Mouse (Mus musculus): ENCODE data around the gene Tnc.

Tnc gene

GRCm38 (mm10) chr4:64046831-64047493, at the start of gene Tnc:
Gene Tnc (minus strand): TSS chr4:64047015.
- DNase-seq (ENCODE audit: inconsistent age in 2 of 2, low spot score in 1 of 2), result peak; percentile 13 to 78

DNA sequence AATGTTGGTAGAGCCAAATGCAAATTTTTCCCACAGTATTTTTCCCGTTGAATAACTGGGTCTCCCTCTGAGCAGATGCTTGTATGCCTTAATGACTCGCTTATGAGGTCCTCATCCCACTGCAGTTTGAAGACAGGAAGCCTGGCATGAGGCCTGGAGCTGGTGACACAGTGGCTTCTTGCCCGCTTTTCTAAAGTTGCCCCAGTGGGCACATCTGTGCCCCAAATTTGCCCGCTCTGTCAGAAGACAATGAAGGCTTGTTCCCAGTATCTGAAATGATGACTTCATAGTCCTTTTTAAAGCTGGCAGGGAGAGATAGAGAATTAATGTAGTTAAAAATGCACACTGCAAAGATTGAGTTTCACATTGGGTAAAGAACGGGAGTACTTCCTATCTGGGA, 47.4 kb upstream of the Tnc start:
- peak; percentile 11 to 60 for DNase-seq (ENCODE audit: inconsistent age in 2 of 2, low spot score in 1 of 2)

GRCm38 (mm10) chr4:64092857-64093256, 46.0 kb upstream of the Tnc start:
- DNase-seq (ENCODE audit: inconsistent age in 2 of 2, low spot score in 1 of 2), result peak in 1 of 2 experiments; percentile 31

- DNase-seq (ENCODE audit: inconsistent age in 2 of 2, low spot score in 1 of 2), result no peak
Measured at GRCm38 (mm10) chr4:64089378-64089777, 42.6 kb upstream of the Tnc start.

- peak in 1 of 2 experiments; percentile 49 for DNase-seq (ENCODE audit: inconsistent age in 2 of 2, low spot score in 1 of 2)
Measured at GRCm38 (mm10) chr4:64087675-64088074, 40.9 kb upstream of the Tnc start.

- DNase-seq (ENCODE audit: inconsistent age in 2 of 2, low spot score in 1 of 2), result no peak
Measured at GRCm38 (mm10) chr4:64085993-64086567, 39.3 kb upstream of the Tnc start.

DNA sequence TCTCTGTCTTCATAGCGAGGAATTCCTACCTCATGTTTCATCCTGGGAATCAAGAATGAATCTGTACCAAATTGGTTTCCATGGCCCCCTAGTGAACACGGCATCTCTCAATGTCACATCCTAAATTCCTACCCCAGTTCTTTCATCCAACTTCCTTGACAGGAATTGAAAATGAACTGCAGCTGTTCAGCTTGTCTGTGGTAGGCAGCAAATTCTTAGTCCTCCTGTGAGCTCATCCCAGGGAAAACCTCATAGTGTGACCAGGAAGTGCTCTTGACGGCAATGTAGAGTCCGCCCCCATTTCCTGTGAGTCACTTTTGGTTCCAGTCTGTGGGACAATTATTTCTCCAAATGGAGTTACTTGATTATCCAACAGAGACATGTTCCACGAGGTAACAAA, 37.0 kb upstream of the Tnc start:
- no peak for DNase-seq (ENCODE audit: inconsistent age in 2 of 2, low spot score in 1 of 2)

DNA sequence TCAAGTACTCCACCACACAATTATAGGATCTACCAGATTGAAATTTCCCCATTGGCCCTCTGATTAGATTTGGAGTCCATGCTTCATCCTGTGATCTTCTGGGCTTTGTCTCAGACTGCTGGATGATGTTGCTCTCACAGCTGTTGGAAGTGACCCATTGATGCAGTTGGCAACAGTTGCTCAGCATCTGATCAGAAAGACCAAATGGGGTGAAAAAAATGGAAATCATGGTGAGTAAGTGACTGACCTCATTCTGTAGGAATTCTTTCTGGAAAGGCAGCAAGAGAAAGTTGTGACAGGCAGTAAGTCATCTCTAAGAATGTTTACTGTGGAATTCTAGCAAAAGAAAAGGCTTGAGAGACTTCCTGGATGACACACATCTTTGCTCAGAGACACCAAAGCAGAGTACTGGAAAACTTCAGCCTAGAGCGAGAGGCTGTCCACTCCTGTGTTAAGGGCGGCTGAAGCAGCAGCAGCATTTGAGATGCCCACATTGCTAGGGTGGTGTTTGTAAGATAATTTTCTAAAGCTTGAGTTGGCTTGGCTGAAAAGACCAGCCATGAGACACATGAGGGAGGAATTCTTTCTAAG, 31.3 kb upstream of the Tnc start:
- peak; percentile 20 to 76 for DNase-seq (ENCODE audit: inconsistent age in 2 of 2, low spot score in 1 of 2)

DNA sequence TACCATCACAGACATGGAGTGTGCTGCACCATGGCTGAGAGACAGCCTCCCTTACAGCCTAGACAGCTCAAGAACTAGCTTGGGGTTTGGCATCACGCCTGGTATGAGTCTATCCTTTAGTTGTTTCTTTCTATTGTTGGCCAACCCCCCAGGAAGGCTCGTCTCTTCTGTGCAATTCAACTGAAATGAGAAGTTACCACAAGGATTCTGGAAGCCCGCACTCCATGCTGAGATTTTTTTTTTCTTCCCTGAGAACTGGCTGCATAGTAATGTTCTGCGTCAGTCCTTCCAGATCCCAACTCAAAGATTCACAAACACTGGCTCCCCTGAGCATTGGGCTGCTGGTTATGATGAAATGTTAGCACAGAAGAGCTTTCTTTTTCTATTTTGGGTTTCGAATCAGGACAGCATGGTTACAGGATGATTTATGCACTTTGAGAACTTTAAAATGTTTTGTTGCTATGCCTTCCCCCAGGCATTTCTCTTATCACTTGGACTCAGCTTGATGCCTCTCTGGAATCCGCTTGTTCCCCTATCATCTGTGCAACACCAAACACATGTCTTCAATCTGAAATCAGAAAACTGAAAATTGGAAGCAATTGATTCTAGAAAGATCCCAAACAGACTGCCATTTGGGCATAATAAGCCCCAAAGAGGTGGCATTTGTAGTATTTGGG, 29.7 kb upstream of the Tnc start:
- peak in 1 of 2 experiments; percentile 48 for DNase-seq (ENCODE audit: inconsistent age in 2 of 2, low spot score in 1 of 2)

GRCm38 (mm10) chr4:64074725-64075124, 27.9 kb upstream of the Tnc start:
- no peak for DNase-seq (ENCODE audit: inconsistent age in 2 of 2, low spot score in 1 of 2)

DNA sequence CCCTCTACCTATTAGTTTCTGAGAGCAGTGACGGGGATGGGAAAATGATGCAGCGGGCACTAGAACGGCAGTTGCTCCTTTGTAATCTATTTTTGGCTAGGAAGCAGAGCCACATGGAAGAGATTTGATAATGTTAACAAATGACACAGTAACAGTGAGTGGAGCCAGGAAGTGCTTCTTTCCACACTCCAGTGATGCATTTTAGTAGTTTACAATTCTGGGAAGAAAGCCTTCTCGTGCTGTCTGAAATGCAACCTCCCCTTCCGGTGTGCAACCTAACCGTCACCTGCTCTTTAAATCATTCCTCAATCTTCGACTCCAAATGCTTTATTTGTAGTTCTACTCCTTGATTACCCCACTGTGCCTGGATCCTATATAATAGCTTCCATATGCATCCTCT, 20.6 kb upstream of the Tnc start:
- no peak for DNase-seq (ENCODE audit: inconsistent age in 2 of 2, low spot score in 1 of 2)

DNA sequence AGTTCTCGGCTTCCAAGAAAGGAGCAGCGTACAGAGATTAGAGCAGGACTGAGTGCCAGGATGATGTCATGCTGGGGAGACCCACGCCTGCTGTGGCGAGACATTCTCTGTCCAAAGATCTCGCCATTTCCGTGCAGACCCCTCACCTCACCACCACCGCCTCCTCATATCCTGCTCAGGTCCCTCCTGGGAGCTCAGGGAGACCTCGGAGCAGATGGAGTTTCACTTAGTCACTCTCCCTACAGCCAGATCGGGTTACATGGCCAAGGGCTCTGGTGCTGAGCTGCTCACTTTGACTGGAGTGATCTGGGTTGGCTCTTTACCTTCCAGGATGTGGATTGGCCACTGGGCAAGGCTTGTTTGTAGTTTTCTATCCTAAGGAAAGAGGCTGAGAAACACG, 18.5 kb upstream of the Tnc start:
- DNase-seq (ENCODE audit: inconsistent age in 2 of 2, low spot score in 1 of 2), result peak in 1 of 2 experiments; percentile 38

DNA sequence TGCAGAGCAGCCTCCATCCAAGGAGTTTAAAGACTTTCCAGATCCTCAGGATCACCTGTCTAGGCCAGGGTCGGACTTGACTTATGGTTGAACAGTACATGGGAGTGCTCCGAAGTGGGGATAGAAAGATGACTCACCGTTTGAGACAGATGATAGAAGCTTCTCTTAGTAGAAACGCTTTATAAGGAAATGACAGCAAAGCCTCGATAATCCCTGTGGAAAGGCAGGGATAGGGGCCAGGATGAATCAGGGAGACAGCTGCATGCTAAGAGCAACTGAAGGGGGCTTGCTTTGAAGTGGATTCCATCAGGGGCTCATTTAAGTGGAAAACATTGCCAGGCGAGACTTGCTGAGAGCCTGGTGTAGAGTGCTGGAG, 12.0 kb upstream of the Tnc start:
- DNase-seq (ENCODE audit: inconsistent age in 2 of 2, low spot score in 1 of 2), result no peak

DNA sequence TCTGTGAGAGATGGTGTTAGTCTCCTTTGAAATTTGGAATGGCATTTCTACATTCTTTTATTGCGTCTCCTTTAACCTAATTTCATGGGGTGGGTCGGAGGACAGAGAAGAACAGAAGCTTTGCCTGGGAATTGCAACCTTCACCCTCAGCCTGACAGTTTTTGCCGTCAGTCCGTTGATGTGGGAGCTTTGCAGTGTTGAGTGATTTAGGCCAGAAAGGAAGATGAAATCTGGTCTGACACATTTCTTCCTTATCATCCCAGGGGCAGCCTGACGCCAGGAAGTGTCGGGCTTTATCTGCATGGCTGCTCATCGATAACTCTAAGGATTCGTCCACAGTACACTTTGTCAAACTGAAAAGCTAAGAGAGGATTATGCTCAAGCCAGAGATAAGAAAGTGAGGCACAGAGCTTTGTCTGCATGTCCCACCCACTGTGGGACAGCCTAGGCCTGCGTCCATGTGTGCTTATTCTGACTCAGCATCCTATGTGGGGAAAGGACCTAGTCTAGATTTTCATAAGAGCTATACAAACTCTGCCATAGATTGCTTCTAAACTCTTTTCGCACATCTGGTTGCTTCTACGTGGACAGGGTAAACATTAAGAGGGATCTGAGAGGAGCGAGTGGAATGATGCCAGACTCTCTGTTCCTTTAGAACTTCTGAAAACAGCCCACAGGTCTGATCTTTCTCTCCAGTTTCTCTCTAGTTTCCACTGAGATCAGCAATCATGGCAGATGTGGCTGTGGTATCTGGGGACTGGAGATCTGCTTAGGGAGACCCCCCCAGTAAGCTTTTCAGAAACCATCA, 11.4 kb upstream of the Tnc start:
- DNase-seq (ENCODE audit: inconsistent age in 2 of 2, low spot score in 1 of 2), result no peak

- no peak for DNase-seq (ENCODE audit: inconsistent age in 2 of 2, low spot score in 1 of 2)
Measured at GRCm38 (mm10) chr4:64048177-64048576, 1.4 kb upstream of the Tnc start.

DNA sequence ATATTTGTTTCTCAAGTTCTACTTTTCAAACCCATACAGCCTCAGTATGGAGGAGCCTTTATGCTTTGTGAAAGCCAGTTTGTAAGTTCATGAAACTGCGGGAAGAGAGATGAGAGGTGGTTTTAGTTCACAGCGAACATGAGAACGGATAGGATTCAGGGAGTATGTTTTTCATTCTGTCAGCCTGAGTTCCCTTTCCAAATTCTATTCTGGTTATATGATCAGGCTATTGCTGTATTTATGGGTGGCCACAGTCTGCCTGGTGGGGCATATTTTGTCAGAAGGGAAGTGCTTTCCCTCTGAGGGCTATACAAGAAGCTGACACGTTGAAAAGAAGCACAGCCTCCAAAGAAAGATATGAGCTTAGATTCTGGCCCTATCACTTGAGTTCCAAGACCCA, 2.9 kb downstream of the Tnc start:
- DNase-seq (ENCODE audit: inconsistent age in 2 of 2, low spot score in 1 of 2), result no peak

- DNase-seq (ENCODE audit: inconsistent age in 2 of 2, low spot score in 1 of 2), result no peak
Measured at GRCm38 (mm10) chr4:64043371-64043770, 3.4 kb downstream of the Tnc start.

GRCm38 (mm10) chr4:64039091-64039490, 7.7 kb downstream of the Tnc start:
- DNase-seq (ENCODE audit: inconsistent age in 2 of 2, low spot score in 1 of 2), result peak; percentile 31 to 61

- DNase-seq (ENCODE audit: inconsistent age in 2 of 2, low spot score in 1 of 2), result no peak
Measured at GRCm38 (mm10) chr4:64037513-64037912, 9.3 kb downstream of the Tnc start.

DNA sequence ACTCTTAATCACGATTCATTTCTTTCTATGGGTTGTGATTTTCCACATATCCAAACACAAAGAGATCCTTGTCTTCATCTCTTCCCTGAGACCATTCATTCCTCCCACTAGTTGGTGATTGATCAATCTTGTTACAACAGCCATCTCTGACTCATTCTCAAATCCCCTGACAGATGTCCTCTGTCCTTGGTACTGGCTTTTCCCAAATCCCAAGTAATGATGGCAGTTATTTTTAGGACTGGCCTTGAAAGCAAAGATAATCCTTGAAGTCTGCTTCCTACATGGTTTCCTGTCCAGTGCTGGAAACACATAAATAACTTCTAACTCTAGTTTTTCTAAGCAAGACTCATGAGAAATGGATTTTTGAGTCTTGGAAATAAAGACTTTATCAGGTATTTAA, 12.1 kb downstream of the Tnc start:
- peak in 1 of 2 experiments; percentile 61 for DNase-seq (ENCODE audit: inconsistent age in 2 of 2, low spot score in 1 of 2)

- DNase-seq (ENCODE audit: inconsistent age in 2 of 2, low spot score in 1 of 2), result no peak
Measured at GRCm38 (mm10) chr4:64033191-64033590, 13.6 kb downstream of the Tnc start.
